Mouse (Mus musculus) MEL (cell line): ENCODE measurements at regions not wholly inside any gene's neighbourhood (a gene's known extent, or its start where the extent isn't known, plus 50 kb on each side); places are given as distances from the start of the nearest gene placed in this dataset.

Experiments
- CHD2 ChIP-seq: IDR thresholded peaks from 2 replicates; pipeline ENCODE4 v1.6.1; 2011; ENCODE audit warnings: low read length, improper control_type of control experiment
- CTCF ChIP-seq, 3 experiments: IDR thresholded peaks in 2 of 3; conservative IDR thresholded peaks in 1 of 3; 2 replicates each; pipeline ENCODE4 v1.5.1; 2011 to 2012; ENCODE audit warnings: low read length in 3 of 3, low read depth in 2 of 3, mild to moderate bottlenecking in 2 of 3, improper control_type of control experiment in 1 of 3, inconsistent platforms in 1 of 3, mixed read lengths in 1 of 3, moderate library complexity in 1 of 3; ENCODE audit not compliant: control insufficient read depth in 1 of 3, insufficient read depth in 1 of 3, poor library complexity in 1 of 3, severe bottlenecking in 1 of 3
- EP300 ChIP-seq, 2 experiments: IDR thresholded peaks; 2 replicates each; pipeline ENCODE4 v1.6.1; 2011; ENCODE audit warnings: improper control_type of control experiment in 2 of 2, low read length in 2 of 2, low read depth in 1 of 2, mild to moderate bottlenecking in 1 of 2
- GABPA ChIP-seq: IDR thresholded peaks from 2 replicates; pipeline ENCODE4 v1.6.1; 2012; ENCODE audit warnings: low read depth, mild to moderate bottlenecking, inconsistent platforms, low read length, improper control_type of control experiment, moderate library complexity
- HCFC1 ChIP-seq: IDR thresholded peaks from 2 replicates; pipeline ENCODE4 v1.6.1; 2012; ENCODE audit warnings: low read depth, mild to moderate bottlenecking, inconsistent platforms, low read length, improper control_type of control experiment, moderate library complexity
- MAX ChIP-seq: IDR thresholded peaks from 2 replicates; pipeline ENCODE4 v1.6.1; 2011; ENCODE audit warnings: low read length, improper control_type of control experiment
- POLR2A ChIP-seq, 2 experiments: IDR thresholded peaks; 2 replicates each; pipeline ENCODE4 v1.6.1; 2011 to 2012; ENCODE audit warnings: low read length in 2 of 2, mild to moderate bottlenecking in 2 of 2, control low read depth in 1 of 2, improper control_type of control experiment in 1 of 2, low read depth in 1 of 2, moderate library complexity in 1 of 2; ENCODE audit not compliant: control insufficient read depth in 1 of 2, insufficient read depth in 1 of 2, poor library complexity in 1 of 2
- POLR2AphosphoS2 ChIP-seq: IDR thresholded peaks from 2 replicates; pipeline ENCODE4 v1.6.1; 2011; ENCODE audit warnings: low read length, improper control_type of control experiment
- RCOR1 ChIP-seq: IDR thresholded peaks from 2 replicates; pipeline ENCODE4 v1.6.1; 2012; ENCODE audit warnings: low read depth, mild to moderate bottlenecking, inconsistent platforms, low read length, improper control_type of control experiment
- SMC3 ChIP-seq: IDR thresholded peaks from 2 replicates; pipeline ENCODE4 v1.6.1; 2011; ENCODE audit warnings: low read depth, low read length, improper control_type of control experiment
- USF1 ChIP-seq: IDR thresholded peaks from 2 replicates; pipeline ENCODE4 v1.6.1; 2014; ENCODE audit warnings: low read depth, mild to moderate bottlenecking, inconsistent platforms, low read length, improper control_type of control experiment, moderate library complexity
- ZKSCAN1 ChIP-seq: IDR thresholded peaks from 2 replicates; pipeline ENCODE4 v1.6.1; 2012; ENCODE audit warnings: low read depth, mild to moderate bottlenecking, inconsistent platforms, low read length, improper control_type of control experiment, moderate library complexity
- ZNF384 ChIP-seq: IDR thresholded peaks from 2 replicates; pipeline ENCODE4 v1.6.1; 2012; ENCODE audit warnings: low read depth, mild to moderate bottlenecking, inconsistent platforms, low read length, improper control_type of control experiment

- TF ChIP-seq POLR2A (IDR thresholded peaks at IDR 0.05; ENCODE audit: control insufficient read depth in 1 of 2, insufficient read depth in 1 of 2, low read depth in 1 of 2, low read length in 2 of 2, poor library complexity in 1 of 2) (no peak), MAX (no peak), USF1 (no peak), CTCF (IDR thresholded peaks at IDR 0.05 in 2 of 3, conservative IDR thresholded peaks at IDR 0.05 in 1 of 3; ENCODE audit: control insufficient read depth in 1 of 3, insufficient read depth in 1 of 3, low read depth in 2 of 3, low read length in 3 of 3, poor library complexity in 1 of 3, severe bottlenecking in 1 of 3) (no peak), ZNF384 (no peak), SMC3 (no peak), ZKSCAN1 (no peak), HCFC1 (no peak), GABPA (no peak), EP300 (IDR thresholded peaks at IDR 0.05; ENCODE audit: low read depth in 1 of 2, low read length in 2 of 2) (no peak), POLR2AphosphoS2 (no peak), CHD2 (no peak), RCOR1 (no peak)
These were observed 115.9 kb downstream of the Tbx5 start for GRCm38 (mm10) chr5:119948399-119948798.
